Mouse (Mus musculus) E14TG2a.4 (cell line): Measurements from ENCODE around the gene Cav3.

ENCODE experiments used
- H3K27me3 ChIP-seq: 2 replicates; pipeline ENCODE4 v1.6.1; 2014; ENCODE audit warnings: low read length, control low read depth; ENCODE audit not compliant: insufficient read depth
- H3K36me3 ChIP-seq: 2 replicates; pipeline ENCODE4 v1.6.1; 2014; ENCODE audit warnings: low read length, control low read depth; ENCODE audit not compliant: insufficient read depth
- H3K4me1 ChIP-seq: replicated peaks from 2 replicates; pipeline ENCODE4 v1.6.1; 2014; ENCODE audit warnings: low read depth, low read length, control low read depth
- H3K4me3 ChIP-seq: replicated peaks from 2 replicates; pipeline ENCODE4 v1.5.1; 2014; ENCODE audit warnings: mild to moderate bottlenecking, low read length
- H3K9me3 ChIP-seq: 2 replicates; pipeline ENCODE4 v1.6.1; 2014; ENCODE audit warnings: low read length, control low read depth
- CTCF ChIP-seq: conservative IDR thresholded peaks from 2 replicates; pipeline ENCODE4 v1.5.1; 2014; ENCODE audit warnings: low read length
- NANOG ChIP-seq: IDR thresholded peaks from 2 replicates; pipeline ENCODE4 v1.6.1; 2014; ENCODE audit warnings: borderline replicate concordance, low read length, mixed read lengths
- POU5F1 ChIP-seq: IDR thresholded peaks from 2 replicates; pipeline ENCODE4 v1.6.1; 2014; ENCODE audit warnings: low read length, borderline replicate concordance

The Cav3 gene

GRCm38 (mm10) chr6:112517991-112518390, 58.7 kb downstream of the Cav3 start:
- H3K9me3 ChIP-seq: peaks cover 8% of the 10 kb centered on the region; the same call in 1 of the 2 replicates
- no peaks in the 10 kb centered on the region for H3K36me3 ChIP-seq
- H3K4me3 ChIP-seq: no peak overlapping the region
- H3K27me3 ChIP-seq: no peaks in the 10 kb centered on the region; the same call in 1 of the 2 replicates
- peaks cover 8% of the 10 kb centered on the region for H3K4me1 ChIP-seq
- TF ChIP-seq CTCF: no peak
- TF ChIP-seq NANOG: no peak
- no peak for TF ChIP-seq POU5F1
